Mouse (Mus musculus) forebrain, embryonic 11.5 days (tissue): ENCODE results near the gene Ociad1. TPM values are rescaled to one million over a fixed set of nuclear protein-coding genes. Genes with fewer than 3 reads are reported as not detected.

Experiments
- ATAC-seq: fragments of 200-750 bp; cut with Nextera tagmentation; replicated peaks from 2 replicates; pipeline ENCODE4 v1.8.0; 2017; ENCODE audit warnings: moderate TSS enrichment; ENCODE audit not compliant: low FRiP score
- DNase-seq: peaks from one replicate; pipeline ENCODE4 v3.0.0-alpha.2; 2017; ENCODE audit warnings: low spot score
- H3K27ac ChIP-seq: fragments of 300-500 bp; sonication (generic); 2 replicates; pipeline ENCODE4 v1.5.1; 2014; ENCODE audit warnings: low read depth, low read length
- H3K27me3 ChIP-seq: fragments of 300-500 bp; sonication (generic); 2 replicates; pipeline ENCODE4 v1.6.1; 2014; ENCODE audit warnings: mild to moderate bottlenecking, low read length, mixed read lengths; ENCODE audit not compliant: control insufficient read depth, insufficient read depth
- H3K36me3 ChIP-seq: fragments of 300-500 bp; sonication (generic); 2 replicates; pipeline ENCODE4 v1.6.1; 2014; ENCODE audit warnings: mild to moderate bottlenecking, low read length, moderate library complexity, mixed read lengths; ENCODE audit not compliant: control insufficient read depth, insufficient read depth
- H3K4me1 ChIP-seq: fragments of 300-500 bp; sonication (generic); replicated peaks from 2 replicates; pipeline ENCODE4 v1.6.1; 2014; ENCODE audit warnings: low read length, mixed read lengths; ENCODE audit not compliant: control insufficient read depth, insufficient read depth
- H3K4me2 ChIP-seq: fragments of 300-500 bp; sonication (generic); 2 replicates; pipeline ENCODE4 v1.6.1; 2014; ENCODE audit warnings: low read depth, mild to moderate bottlenecking, low read length, moderate library complexity, mixed read lengths; ENCODE audit not compliant: severe bottlenecking
- H3K4me3 ChIP-seq: fragments of 300-500 bp; sonication (generic); 2 replicates; pipeline ENCODE4 v1.5.1; 2014; ENCODE audit warnings: low read depth, low read length
- H3K9ac ChIP-seq: fragments of 300-500 bp; sonication (generic); 2 replicates; pipeline ENCODE4 v1.6.1; 2014; ENCODE audit warnings: low read length
- H3K9me3 ChIP-seq: fragments of 300-500 bp; sonication (generic); 2 replicates; pipeline ENCODE4 v1.6.1; 2016; ENCODE audit warnings: low read length, mixed read lengths; ENCODE audit not compliant: control insufficient read depth
- WGBS: fragments of 180-500 bp; shearing (Covaris S2); extraction: QIAGEN DNeasy Blood & Tissue Kit; methylation state at CpG from one replicate; pipeline ENCODE4 v1.1.7; 2014; 5-methylcytosine and 5-hydroxymethylcytosine counted together
- polyA plus RNA-seq: library from polyadenylated mRNA; unstranded; fragments of >200 nt; fragmentation: Nextera tagmentation; extraction: Ambion mirVana; gene quantifications from 2 replicates; pipeline ENCODE4 v1.2.1, GENCODE M21; 2014

Gene Ociad1
- polyA plus RNA-seq, 1 experiment from 2014 or later: 143 TPM

DNA sequence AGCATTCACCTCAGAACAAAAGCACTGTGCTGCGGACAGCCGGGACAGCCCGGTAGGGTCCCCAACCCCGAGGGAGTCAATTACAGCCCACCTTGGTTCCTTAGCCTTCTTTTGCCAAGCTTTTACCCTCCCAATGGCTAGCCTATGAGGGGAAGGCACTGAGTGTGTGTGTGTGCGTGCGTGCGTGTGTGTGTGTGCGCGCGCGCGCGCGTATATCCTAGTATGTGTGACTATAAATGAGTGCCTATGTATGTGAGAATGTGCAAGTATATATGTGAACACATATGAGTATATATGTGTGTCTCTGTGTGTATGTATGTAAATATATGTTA, 46.2 kb downstream of the Ociad1 start:
- DNase-seq: peak; percentile 56
- H3K9ac ChIP-seq: peak overlapping the region; percentile 68
- no peak overlapping the region for H3K27ac ChIP-seq
- peak; percentile 54 for ATAC-seq
- peak overlapping the region; percentile 54 for H3K4me3 ChIP-seq
- no peaks in the 10 kb centered on the region for H3K27me3 ChIP-seq
- H3K36me3 ChIP-seq: no peaks in the 10 kb centered on the region
- 0 out of 2 replicates have a peak, but pooled peaks cover 2% of the 10 kb centered on the region for H3K4me1 ChIP-seq
- H3K9me3 ChIP-seq: no peaks in the 10 kb centered on the region
- peak overlapping the region; percentile 77 for H3K4me2 ChIP-seq
- 40% methylated on average over 14 of the region's 14 CpGs for WGBS

DNA sequence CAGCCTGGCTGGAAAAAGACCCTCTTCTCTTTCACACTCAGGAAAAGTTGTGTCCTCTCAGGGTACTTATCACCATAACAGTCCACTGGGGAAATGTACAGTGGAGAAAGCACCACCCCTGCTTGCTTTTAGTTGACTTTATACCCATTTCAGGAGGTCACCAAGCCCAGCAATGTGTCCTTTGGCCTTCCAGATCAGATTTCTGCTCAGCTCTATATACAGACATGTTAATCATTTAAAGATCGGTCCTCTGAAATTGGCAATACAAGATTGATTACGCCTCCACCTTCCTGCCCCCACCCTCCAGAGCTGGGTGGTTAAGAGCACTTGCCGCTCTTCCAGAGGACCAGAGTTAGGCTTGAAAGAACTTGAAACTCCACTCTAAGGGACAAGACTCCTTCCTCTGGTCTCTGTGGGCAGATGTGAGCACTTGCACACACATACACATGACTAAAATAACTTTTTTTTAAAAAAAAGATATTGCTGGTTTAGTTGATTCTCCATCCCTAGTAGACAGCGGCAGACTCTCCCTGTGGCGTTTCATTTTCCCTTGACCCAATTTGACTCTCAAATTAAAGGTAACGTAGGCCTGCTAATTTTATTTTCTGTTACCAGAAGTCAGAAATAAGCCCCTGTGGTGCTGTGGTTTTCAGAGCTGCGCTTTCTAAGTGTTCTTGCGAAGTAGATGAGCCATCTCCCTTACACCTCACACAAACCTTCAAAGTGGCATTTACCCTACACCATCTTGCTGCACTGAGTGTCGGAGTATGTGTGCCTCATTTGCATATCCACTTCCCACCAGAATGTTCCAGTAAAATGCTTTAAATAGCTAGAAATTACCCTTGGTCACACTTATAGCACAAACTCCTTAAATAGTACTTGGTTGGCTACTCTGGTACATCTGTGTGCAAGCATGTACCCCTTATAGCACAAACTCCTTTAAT, 47.5 kb downstream of the Ociad1 start:
- WGBS: 91% methylated on average over 9 of the region's 9 CpGs
- no peaks in the 10 kb centered on the region for H3K36me3 ChIP-seq
- ATAC-seq (no peak), DNase-seq (no peak)
- no peaks in the 10 kb centered on the region for H3K27me3 ChIP-seq
- no peak overlapping the region for H3K4me3 ChIP-seq
- H3K4me2 ChIP-seq: no peak overlapping the region
- H3K9ac ChIP-seq: no peak overlapping the region
- no peak overlapping the region for H3K27ac ChIP-seq
- 0 out of 2 replicates have a peak, but pooled peaks cover 2% of the 10 kb centered on the region for H3K4me1 ChIP-seq
- H3K9me3 ChIP-seq: no peaks in the 10 kb centered on the region

DNA sequence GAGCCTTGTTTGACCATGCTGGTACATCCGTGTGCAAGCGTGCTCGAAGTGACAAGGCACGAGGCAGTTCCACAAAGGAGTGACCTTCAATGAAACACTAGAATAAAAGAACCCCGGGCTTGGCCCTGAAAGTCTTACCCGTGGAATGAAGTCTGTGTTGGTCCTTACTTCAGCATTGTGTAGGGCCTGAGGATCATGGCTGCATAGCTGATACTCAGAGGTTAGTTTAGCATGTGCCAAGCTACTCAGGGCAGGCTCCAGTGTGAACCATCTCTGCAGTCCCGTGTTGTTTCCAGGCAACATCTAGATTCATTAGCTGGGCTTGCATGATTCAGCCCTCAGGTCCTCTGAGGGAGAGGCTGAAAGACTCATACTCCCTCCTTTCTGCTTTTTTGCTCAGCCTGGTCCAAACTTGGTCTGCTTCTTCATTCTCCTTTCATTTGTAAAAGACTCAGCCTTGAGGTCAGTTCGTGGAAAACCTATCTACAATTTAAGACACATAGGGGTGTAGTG, 48.2 kb downstream of the Ociad1 start, which contains the start of gene Ociad2:
Gene Ociad2 (minus strand): TSS at position 306 of the 513 bp plus-strand sequence.
- DNase-seq: no peak
- H3K4me2 ChIP-seq: no peak within 1 kb of the TSS
- no peak for ATAC-seq
- 0 out of 2 replicates have a peak, but pooled peaks cover 2% of the 10 kb centered on the region for H3K4me1 ChIP-seq
- no peak within 1 kb of the TSS for H3K27ac ChIP-seq
- no peaks in the 10 kb centered on the region for H3K36me3 ChIP-seq
- H3K4me3 ChIP-seq: no peak within 1 kb of the TSS
- no peaks in the 10 kb centered on the region for H3K9me3 ChIP-seq
- 79% methylated on average over 8 of the region's 8 CpGs for WGBS
- no peak within 1 kb of the TSS for H3K9ac ChIP-seq
- H3K27me3 ChIP-seq: no peaks in the 10 kb centered on the region

DNA sequence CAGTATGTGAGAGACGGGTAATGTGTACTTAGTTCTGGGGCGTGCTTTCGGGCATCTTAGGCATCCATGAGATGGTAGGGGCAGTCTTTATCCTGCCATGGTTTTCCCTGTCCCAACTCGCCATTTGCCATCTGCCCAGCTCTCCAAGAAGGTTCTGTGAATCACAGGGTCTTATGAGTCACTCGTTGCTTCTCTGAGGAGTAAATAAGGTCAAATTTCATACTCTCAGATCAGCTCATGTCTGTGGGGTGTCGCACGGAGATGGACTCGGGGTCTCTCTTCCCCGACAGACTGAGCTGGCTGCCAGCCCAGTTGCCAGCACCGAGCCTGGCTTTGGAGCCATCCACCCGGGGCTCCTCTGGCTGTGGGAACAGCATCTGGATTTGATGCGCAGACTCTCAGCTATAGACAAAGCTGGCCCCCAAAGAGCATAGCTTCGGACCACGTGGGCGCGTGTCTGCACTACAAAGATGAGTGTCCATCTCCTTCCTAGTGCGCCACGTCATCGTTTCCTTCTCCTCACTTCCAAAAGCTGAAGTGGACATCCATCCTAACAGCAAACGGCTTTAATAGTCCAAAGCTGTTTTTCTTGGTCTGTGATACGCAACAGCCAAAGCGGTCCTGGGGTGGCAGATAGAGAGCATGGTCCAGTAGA, 50.2 kb downstream of the Ociad1 start:
- 0 out of 2 replicates have a peak, but pooled peaks cover 2% of the 10 kb centered on the region for H3K4me1 ChIP-seq
- H3K36me3 ChIP-seq: no peaks in the 10 kb centered on the region
- WGBS: 90% methylated on average over 22 of the region's 22 CpGs
- no peak overlapping the region for H3K27ac ChIP-seq
- H3K9ac ChIP-seq: no peak overlapping the region
- H3K27me3 ChIP-seq: no peaks in the 10 kb centered on the region
- H3K4me2 ChIP-seq: no peak overlapping the region
- H3K4me3 ChIP-seq: no peak overlapping the region
- ATAC-seq (no peak), DNase-seq (no peak)
- H3K9me3 ChIP-seq: no peaks in the 10 kb centered on the region

DNA sequence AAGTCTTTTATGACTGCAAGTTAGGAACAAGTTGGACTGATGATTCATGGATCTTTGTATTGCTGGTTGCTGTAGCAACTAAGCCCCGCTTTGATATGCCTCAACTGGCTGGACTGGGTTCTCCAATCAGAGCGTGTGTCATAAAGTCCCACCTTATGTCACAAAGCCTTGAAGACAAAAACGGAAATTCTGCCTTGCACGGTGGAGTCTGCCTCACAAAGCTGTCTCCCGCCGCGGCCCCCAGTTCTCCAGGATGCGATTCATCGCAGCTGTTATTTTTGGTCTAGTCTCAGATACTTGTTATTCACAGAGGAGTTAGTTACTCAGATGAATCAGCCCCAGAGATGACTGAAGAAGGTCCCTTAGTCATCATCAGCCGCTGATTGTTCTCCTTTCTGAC, 51.7 kb downstream of the Ociad1 start:
- H3K27me3 ChIP-seq: 0 out of 2 replicates have a peak, but pooled peaks cover 2% of the 10 kb centered on the region

DNA sequence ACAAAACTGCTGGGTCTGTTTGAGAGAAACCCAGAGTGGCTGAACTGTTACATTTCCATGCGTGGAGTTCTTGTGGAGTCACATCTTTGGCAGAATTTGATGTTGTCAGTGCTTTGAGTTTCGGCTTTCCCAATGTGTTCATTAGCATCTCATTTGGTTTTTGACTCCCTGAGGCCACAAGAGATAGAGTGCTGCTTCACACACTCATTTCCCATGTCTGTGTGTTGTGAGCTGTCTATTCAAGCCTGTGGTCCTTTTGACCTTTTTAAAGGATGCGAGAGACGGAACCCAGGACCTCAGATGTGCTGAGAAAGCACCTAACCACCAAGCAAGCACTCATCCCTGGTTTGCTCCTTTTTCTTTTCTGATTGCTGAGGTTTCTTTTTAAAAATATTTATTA, 52.7 kb downstream of the Ociad1 start:
- no peak overlapping the region for H3K27ac ChIP-seq

More for the DNA sequence above, 51.7 kb downstream of the Ociad1 start:
- no peak overlapping the region for H3K4me2 ChIP-seq
- DNase-seq: no peak
- no peak overlapping the region for H3K27ac ChIP-seq
- WGBS: 69% methylated on average over 10 of the region's 10 CpGs
- H3K36me3 ChIP-seq: no peaks in the 10 kb centered on the region
- no peaks in the 10 kb centered on the region for H3K4me1 ChIP-seq
- H3K4me3 ChIP-seq: no peak overlapping the region
- no peak; the same call in 1 of the 2 replicates for ATAC-seq
- H3K9ac ChIP-seq: no peak overlapping the region
- no peaks in the 10 kb centered on the region for H3K9me3 ChIP-seq

DNA sequence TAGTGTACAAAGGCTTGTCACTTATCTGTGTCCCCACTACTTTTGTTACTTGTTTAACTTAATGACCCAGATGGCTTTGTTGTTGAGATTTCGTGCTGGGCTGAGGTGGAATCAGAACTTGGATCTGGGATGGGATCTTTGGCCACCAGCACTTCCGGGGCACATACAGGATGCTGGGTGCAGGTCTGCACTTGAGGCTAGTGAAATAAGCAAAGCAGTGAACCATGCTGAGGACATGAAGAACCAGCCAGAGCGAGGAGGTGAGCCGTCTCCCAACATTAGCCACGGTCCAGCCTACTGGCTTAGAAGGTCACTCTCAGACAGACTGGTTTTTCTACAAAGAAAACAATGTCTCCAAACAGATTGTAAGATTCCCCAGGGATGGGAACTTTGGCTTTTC, 56.9 kb downstream of the Ociad1 start:
- Histone ChIP-seq H3K9ac (no peak overlapping the region), H3K27ac (no peak overlapping the region), H3K27me3 (0 out of 2 replicates have a peak, but pooled peaks cover 2% of the 10 kb centered on the region), H3K36me3 (no peaks in the 10 kb centered on the region), H3K4me1 (no peaks in the 10 kb centered on the region), H3K4me2 (no peak overlapping the region), H3K4me3 (no peak overlapping the region), H3K9me3 (no peaks in the 10 kb centered on the region)
- WGBS: 69% methylated on average over 5 of the region's 5 CpGs
- DNase-seq (no peak), ATAC-seq (no peak)

More for the DNA sequence above, 52.7 kb downstream of the Ociad1 start:
- Histone ChIP-seq H3K27me3 (0 out of 2 replicates have a peak, but pooled peaks cover 2% of the 10 kb centered on the region), H3K4me1 (no peaks in the 10 kb centered on the region), H3K9me3 (no peaks in the 10 kb centered on the region), H3K4me2 (no peak overlapping the region), H3K9ac (no peak overlapping the region), H3K4me3 (no peak overlapping the region), H3K36me3 (no peaks in the 10 kb centered on the region)
- no peak for ATAC-seq
- no peak for DNase-seq
- 91% methylated on average over 4 of the region's 4 CpGs for WGBS

DNA sequence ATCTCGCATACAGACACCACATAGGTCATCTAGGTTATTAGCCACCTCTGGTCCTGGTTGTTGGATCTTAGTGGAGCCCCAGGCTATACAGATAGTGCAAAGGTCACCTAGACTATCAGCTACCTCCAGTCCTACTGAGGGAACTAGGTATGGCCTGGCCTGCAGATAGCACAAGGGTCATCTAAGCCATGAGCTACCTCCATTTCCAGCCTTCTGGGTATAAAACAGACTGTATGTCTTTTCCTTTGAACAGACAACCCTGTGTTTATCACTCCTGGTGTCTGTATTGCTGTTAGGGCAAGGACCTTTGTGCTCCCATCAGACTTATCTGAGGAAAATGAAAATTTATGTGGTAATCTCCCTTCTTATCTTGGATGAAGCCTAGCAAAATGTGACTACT, 59.2 kb downstream of the Ociad1 start:
- Histone ChIP-seq H3K4me2 (no peak overlapping the region), H3K9me3 (no peaks in the 10 kb centered on the region), H3K27ac (no peak overlapping the region), H3K36me3 (no peaks in the 10 kb centered on the region), H3K27me3 (0 out of 2 replicates have a peak, but pooled peaks cover 2% of the 10 kb centered on the region), H3K9ac (no peak overlapping the region), H3K4me3 (no peak overlapping the region), H3K4me1 (no peaks in the 10 kb centered on the region)
- DNase-seq (no peak), ATAC-seq (no peak)
- 94% methylated on average over 1 of the region's 1 CpGs for WGBS
